ENCODE assay signal across 9 mouse cellular contexts in genomic region chr5:119680329-119681010, GRCm38 (mm10). TPM values are rescaled to one million over a fixed set of nuclear protein-coding genes. Genes with fewer than 3 reads are reported as not detected.
DNase-seq lines count a peak whose midpoint lies in the region; ATAC-seq lines count a peak whose summit lies in the region.
"Had no signal": no experiment of that assay in that cellular context is flagged by ENCODE, and none has a peak within 500 bp of the region (broad histone marks: within the 10 kb centered on the region; RNA-seq: fewer than 3 reads in every experiment).

No protein-coding gene starts in this region.

- WGBS in forebrain, embryonic 10.5 days = 2% methylated on average over 62 of the region's 62 CpGs
- under 1% methylated on average over 62 of the region's 62 CpGs for WGBS in forebrain, embryonic 16.5 days
- 1% methylated on average over 62 of the region's 62 CpGs for WGBS in midbrain, embryonic 10.5 days
- 2% methylated on average over 62 of the region's 62 CpGs for WGBS in midbrain, embryonic 15.5 days
- WGBS in intestine, embryonic 16.5 days = 46% methylated on average over 61 of the region's 62 CpGs

- peak; percentile 45 for DNase-seq in forebrain, embryonic 10.5 days (ENCODE audit: extremely low spot score, low spot score)
- DNase-seq in midbrain, embryonic 10.5 days (ENCODE audit: low spot score) = peak; percentile 57
- DNase-seq in retina, embryonic 14.5 days (ENCODE audit: low spot score) = peak; percentile 69
- no peak for DNase-seq in yolk sac, embryonic 10.5 days (ENCODE audit: low spot score)
- no peak for DNase-seq in natural killer cell, adult 2 months (ENCODE audit: low spot score in 2 of 2)

- peak overlapping the region; percentile 42 for H3K4me3 ChIP-seq in forebrain, embryonic 10.5 days
- no peak overlapping the region for H3K4me3 ChIP-seq in forebrain, embryonic 16.5 days (replicated peaks; ENCODE audit: low read length)
- H3K4me3 ChIP-seq in midbrain, embryonic 10.5 days = peak overlapping the region; percentile 29
- no peak overlapping the region for H3K4me3 ChIP-seq in midbrain, embryonic 15.5 days
- peak overlapping the region; percentile 29 for H3K4me3 ChIP-seq in intestine, embryonic 16.5 days (ENCODE audit: low read length)
- H3K4me3 ChIP-seq: midbrain, embryonic 12.5 days had no signal

- ATAC-seq in forebrain, embryonic 16.5 days = no peak
- ATAC-seq in midbrain, embryonic 15.5 days (replicated peaks) = no peak
- ATAC-seq in intestine, embryonic 16.5 days = peak; percentile 15

- peaks cover 100% of the 10 kb centered on the region for H3K27me3 ChIP-seq in forebrain, embryonic 10.5 days (ENCODE audit: poor library complexity, severe bottlenecking)
- peaks cover 93% of the 10 kb centered on the region for H3K27me3 ChIP-seq in forebrain, embryonic 16.5 days (replicated peaks; ENCODE audit: control insufficient read depth, insufficient read depth, low read length)
- peaks cover 100% of the 10 kb centered on the region for H3K27me3 ChIP-seq in midbrain, embryonic 10.5 days (ENCODE audit: low read depth, poor library complexity, severe bottlenecking)
- peaks cover 93% of the 10 kb centered on the region for H3K27me3 ChIP-seq in midbrain, embryonic 15.5 days (replicated peaks)
- H3K27me3 ChIP-seq in intestine, embryonic 16.5 days (replicated peaks; ENCODE audit: control insufficient read depth, insufficient read depth, low read length) = 0 out of 2 replicates have a peak, but pooled peaks cover 6% of the 10 kb centered on the region

- no peak overlapping the region for H3K4me2 ChIP-seq in forebrain, embryonic 16.5 days (ENCODE audit: low read length)
- no peak overlapping the region for H3K4me2 ChIP-seq in midbrain, embryonic 15.5 days
- H3K4me2 ChIP-seq in intestine, embryonic 16.5 days (ENCODE audit: low read depth, low read length) = peak overlapping the region; percentile 39
- H3K4me2 ChIP-seq: midbrain, embryonic 12.5 days had no signal

- H3K9me3 ChIP-seq in forebrain, embryonic 10.5 days = no peaks in the 10 kb centered on the region
- H3K9me3 ChIP-seq in forebrain, embryonic 16.5 days (ENCODE audit: control insufficient read depth, low read length) = no peaks in the 10 kb centered on the region
- H3K9me3 ChIP-seq in midbrain, embryonic 10.5 days (replicated peaks) = no peaks in the 10 kb centered on the region
- H3K9me3 ChIP-seq in midbrain, embryonic 15.5 days = no peaks in the 10 kb centered on the region
- H3K9me3 ChIP-seq in intestine, embryonic 16.5 days (ENCODE audit: control insufficient read depth, low read length) = no peaks in the 10 kb centered on the region
- H3K9me3 ChIP-seq: midbrain, embryonic 12.5 days had no signal

- no peaks in the 10 kb centered on the region for H3K36me3 ChIP-seq in forebrain, embryonic 10.5 days (replicated peaks)
- no peaks in the 10 kb centered on the region for H3K36me3 ChIP-seq in forebrain, embryonic 16.5 days (ENCODE audit: control insufficient read depth, insufficient read depth)
- no peaks in the 10 kb centered on the region for H3K36me3 ChIP-seq in midbrain, embryonic 10.5 days
- no peaks in the 10 kb centered on the region for H3K36me3 ChIP-seq in midbrain, embryonic 15.5 days (replicated peaks)
- peaks cover 12% of the 10 kb centered on the region for H3K36me3 ChIP-seq in intestine, embryonic 16.5 days (ENCODE audit: control insufficient read depth, insufficient read depth, low read length)
- H3K36me3 ChIP-seq: midbrain, embryonic 12.5 days had no signal

- peak overlapping the region; percentile 63 for H3K27ac ChIP-seq in forebrain, embryonic 10.5 days
- H3K27ac ChIP-seq in forebrain, embryonic 16.5 days (ENCODE audit: low read length) = no peak overlapping the region
- H3K27ac ChIP-seq in midbrain, embryonic 10.5 days (replicated peaks) = no peak overlapping the region
- no peak overlapping the region for H3K27ac ChIP-seq in midbrain, embryonic 15.5 days
- H3K27ac ChIP-seq in intestine, embryonic 16.5 days (ENCODE audit: low read length) = peak overlapping the region; percentile 31; the same call in 1 of the 2 replicates
- H3K27ac ChIP-seq: midbrain, embryonic 12.5 days had no signal

- H3K9ac ChIP-seq in forebrain, embryonic 16.5 days (replicated peaks; ENCODE audit: low read depth, low read length) = no peak overlapping the region
- no peak overlapping the region for H3K9ac ChIP-seq in midbrain, embryonic 15.5 days
- peak overlapping the region; percentile 57 for H3K9ac ChIP-seq in intestine, embryonic 16.5 days (ENCODE audit: low read depth, low read length)
- H3K9ac ChIP-seq: midbrain, embryonic 12.5 days had no signal

- H3K4me1 ChIP-seq in forebrain, embryonic 10.5 days = peaks cover 18% of the 10 kb centered on the region
- H3K4me1 ChIP-seq in forebrain, embryonic 16.5 days (replicated peaks; ENCODE audit: control insufficient read depth, insufficient read depth, low read length) = no peaks in the 10 kb centered on the region
- peaks cover 18% of the 10 kb centered on the region for H3K4me1 ChIP-seq in midbrain, embryonic 10.5 days
- 0 out of 2 replicates have a peak, but pooled peaks cover 4% of the 10 kb centered on the region for H3K4me1 ChIP-seq in midbrain, embryonic 15.5 days
- H3K4me1 ChIP-seq in intestine, embryonic 16.5 days (ENCODE audit: control insufficient read depth, insufficient read depth, low read length) = peaks cover 25% of the 10 kb centered on the region

RNA-seq across cellular contexts. Expression of gene Tbx3, which starts 10.0 kb away (rescaled TPM):
- 10.6 and 13.9 TPM in 2 replicates for polyA plus RNA-seq in forebrain, embryonic 10.5 days (2016; fragmentation: Nextera tagmentation; extraction: Ambion mirVana)
- 2.1 and 3.0 TPM in 2 replicates for polyA plus RNA-seq in forebrain, embryonic 16.5 days (2015; fragmentation: Nextera tagmentation; extraction: Ambion mirVana)
- polyA plus RNA-seq in midbrain, embryonic 10.5 days (2016; fragmentation: Nextera tagmentation; extraction: Ambion mirVana) = 3.9 and 7.2 TPM in 2 replicates
- 2.9 and 4.7 TPM in 2 replicates for polyA plus RNA-seq in midbrain, embryonic 15.5 days (2015; fragmentation: Nextera tagmentation; extraction: Ambion mirVana)
- polyA plus RNA-seq in intestine, embryonic 16.5 days (2015; fragmentation: Nextera tagmentation; extraction: Ambion mirVana) = 37.5 and 44.6 TPM in 2 replicates

Comparison
In these comparisons a context has a peak if more than half of its experiments do, and no peak if none do; other contexts are left out.
1. H3K27ac ChIP-seq: peak in forebrain, embryonic 10.5 days (single experiment) and intestine, embryonic 16.5 days (single experiment); none in forebrain, embryonic 16.5 days (single experiment), midbrain, embryonic 10.5 days (single experiment) and midbrain, embryonic 15.5 days (single experiment).
2. H3K4me3 ChIP-seq: peak in forebrain, embryonic 10.5 days (single experiment), midbrain, embryonic 10.5 days (single experiment) and intestine, embryonic 16.5 days (single experiment); none in forebrain, embryonic 16.5 days (single experiment) and midbrain, embryonic 15.5 days (single experiment).
3. DNase-seq: peak in forebrain, embryonic 10.5 days (single experiment), midbrain, embryonic 10.5 days (single experiment) and retina, embryonic 14.5 days (single experiment); none in yolk sac, embryonic 10.5 days (single experiment) and natural killer cell, adult 2 months (0 of 2).